Mouse (Mus musculus) limb, embryonic 15.5 days (tissue): ENCODE data around the gene Nr6a1. TPM values are rescaled to one million over a fixed set of nuclear protein-coding genes. Genes with fewer than 3 reads are reported as not detected.
A peak's percentile ranks its signal among the peaks of the same experiment; 100 is the strongest.

ENCODE experiments used
- ATAC-seq: fragments of 200-750 bp; cut with Nextera tagmentation; 2 replicates; pipeline ENCODE4 v1.8.0; 2017; ENCODE audit warnings: low read depth, moderate TSS enrichment; ENCODE audit not compliant: insufficient number of reproducible peaks, low FRiP score, low TSS enrichment
- H3K27ac ChIP-seq: fragments of 300-500 bp; sonication (generic); 2 replicates; pipeline ENCODE4 v1.5.1; 2015; ENCODE audit warnings: moderate library complexity, mild to moderate bottlenecking, inconsistent platforms
- H3K27me3 ChIP-seq: fragments of 300-500 bp; sonication (generic); 2 replicates; pipeline ENCODE4 v1.6.1; 2015; ENCODE audit warnings: inconsistent platforms
- H3K36me3 ChIP-seq: fragments of 300-500 bp; sonication (generic); 2 replicates; pipeline ENCODE4 v1.6.1; 2015; ENCODE audit warnings: inconsistent platforms
- H3K4me1 ChIP-seq: fragments of 300-500 bp; sonication (generic); 2 replicates; pipeline ENCODE4 v1.6.1; 2015; ENCODE audit warnings: inconsistent platforms
- H3K4me2 ChIP-seq: fragments of 300-500 bp; sonication (generic); 2 replicates; pipeline ENCODE4 v1.6.1; 2015; ENCODE audit warnings: mild to moderate bottlenecking, inconsistent platforms
- H3K4me3 ChIP-seq: fragments of 300-500 bp; sonication (generic); 2 replicates; pipeline ENCODE4 v1.5.1; 2015; ENCODE audit warnings: mild to moderate bottlenecking, inconsistent platforms
- H3K9ac ChIP-seq: fragments of 300-500 bp; sonication (generic); 2 replicates; pipeline ENCODE4 v1.6.1; 2015; ENCODE audit warnings: inconsistent platforms
- H3K9me3 ChIP-seq: fragments of 300-500 bp; sonication (generic); 2 replicates; pipeline ENCODE4 v1.6.1; 2016; ENCODE audit warnings: inconsistent platforms
- WGBS: fragments of 180-500 bp; shearing (Covaris S2); methylation state at CpG from one replicate; pipeline ENCODE4 v1.1.7; 2015; 5-methylcytosine and 5-hydroxymethylcytosine counted together
- polyA plus RNA-seq: library from polyadenylated mRNA; unstranded; fragments of >200 nt; fragmentation: Nextera tagmentation; extraction: Ambion mirVana; gene quantifications from 2 replicates; pipeline ENCODE4 v1.2.1, GENCODE M21; 2015

The Nr6a1 gene
- polyA plus RNA-seq, 1 experiment from 2014 or later = 1.1 TPM

DNA sequence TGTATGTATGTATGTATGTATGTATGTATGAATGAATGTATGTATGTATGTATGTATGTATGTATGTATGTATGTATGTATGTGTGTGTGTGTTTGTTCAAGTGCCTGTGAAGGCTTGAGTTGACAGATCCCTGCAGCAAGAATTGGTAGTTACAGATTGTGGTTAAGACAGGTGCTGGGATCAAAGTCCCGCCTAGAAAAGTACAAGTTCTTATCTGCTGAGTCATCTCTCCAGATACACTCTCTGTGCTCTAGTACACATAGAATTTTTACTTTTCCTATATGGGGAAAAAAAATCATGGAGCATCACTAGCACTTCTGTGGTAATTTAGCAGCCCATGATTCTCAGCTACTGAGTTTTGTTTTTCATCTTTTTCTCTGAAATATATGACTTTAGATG lies 75.7 kb downstream of the Nr6a1 start:
- peaks cover 15% of the 10 kb centered on the region for H3K36me3 ChIP-seq
- H3K27ac ChIP-seq = no peak overlapping the region
- no peaks in the 10 kb centered on the region for H3K9me3 ChIP-seq
- H3K27me3 ChIP-seq = no peaks in the 10 kb centered on the region
- no peak overlapping the region for H3K4me2 ChIP-seq
- no peak overlapping the region for H3K4me3 ChIP-seq
- no peak for ATAC-seq
- no peaks in the 10 kb centered on the region for H3K4me1 ChIP-seq
- no peak overlapping the region for H3K9ac ChIP-seq
- 65% methylated on average over 1 of the region's 1 CpGs for WGBS

DNA sequence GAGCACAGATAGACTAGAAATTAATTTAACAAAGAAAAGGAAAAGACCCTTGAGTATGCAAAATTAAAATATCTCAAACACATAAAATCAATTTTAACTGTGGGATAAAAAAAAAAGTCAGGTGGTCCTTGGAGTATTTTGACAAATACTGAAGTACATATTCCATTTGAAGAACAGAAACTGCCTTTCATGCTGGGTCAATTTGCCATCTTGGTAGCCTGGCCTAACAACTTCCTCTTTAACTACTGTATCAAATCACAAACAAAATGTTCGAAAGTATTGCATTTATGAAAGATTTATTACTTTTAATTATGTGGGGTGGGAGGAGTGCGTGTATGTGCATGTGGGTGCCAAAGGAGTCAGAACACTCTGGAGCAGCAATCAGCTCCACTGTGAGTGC lies 81.2 kb downstream of the Nr6a1 start:
- Histone ChIP-seq H3K9ac (no peak overlapping the region), H3K36me3 (peaks cover 5% of the 10 kb centered on the region; the same call in 1 of the 2 replicates), H3K27me3 (no peaks in the 10 kb centered on the region), H3K4me2 (no peak overlapping the region), H3K9me3 (no peaks in the 10 kb centered on the region), H3K4me3 (no peak overlapping the region), H3K4me1 (no peaks in the 10 kb centered on the region), H3K27ac (no peak overlapping the region)
- no peak for ATAC-seq
- 62% methylated on average over 2 of the region's 2 CpGs for WGBS

DNA sequence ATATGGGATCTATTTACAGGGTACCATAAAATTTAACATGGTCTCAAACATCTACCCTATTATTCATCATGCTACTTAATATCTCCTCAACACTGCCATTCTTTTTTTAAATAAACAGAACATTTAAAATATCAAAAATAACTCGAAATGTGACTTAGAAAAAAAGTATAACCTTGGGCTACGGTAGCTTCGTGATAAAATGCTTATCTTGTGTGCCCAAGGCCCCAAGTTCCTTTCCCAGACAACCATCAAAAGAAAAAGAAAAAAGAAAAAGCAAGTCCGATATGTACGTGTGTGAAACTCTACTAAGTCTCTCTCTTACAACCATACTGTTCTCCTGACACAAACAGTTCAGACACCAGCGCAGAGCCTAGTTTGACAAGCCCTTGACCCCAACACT lies 92.0 kb downstream of the Nr6a1 start:
- H3K4me3 ChIP-seq = no peak overlapping the region
- peaks cover 15% of the 10 kb centered on the region; the same call in 1 of the 2 replicates for H3K36me3 ChIP-seq
- no peaks in the 10 kb centered on the region for H3K9me3 ChIP-seq
- 89% methylated on average over 6 of the region's 6 CpGs for WGBS
- H3K4me2 ChIP-seq = no peak overlapping the region
- H3K27ac ChIP-seq = no peak overlapping the region
- no peaks in the 10 kb centered on the region for H3K27me3 ChIP-seq
- H3K9ac ChIP-seq = no peak overlapping the region
- ATAC-seq = no peak
- H3K4me1 ChIP-seq = no peaks in the 10 kb centered on the region

DNA sequence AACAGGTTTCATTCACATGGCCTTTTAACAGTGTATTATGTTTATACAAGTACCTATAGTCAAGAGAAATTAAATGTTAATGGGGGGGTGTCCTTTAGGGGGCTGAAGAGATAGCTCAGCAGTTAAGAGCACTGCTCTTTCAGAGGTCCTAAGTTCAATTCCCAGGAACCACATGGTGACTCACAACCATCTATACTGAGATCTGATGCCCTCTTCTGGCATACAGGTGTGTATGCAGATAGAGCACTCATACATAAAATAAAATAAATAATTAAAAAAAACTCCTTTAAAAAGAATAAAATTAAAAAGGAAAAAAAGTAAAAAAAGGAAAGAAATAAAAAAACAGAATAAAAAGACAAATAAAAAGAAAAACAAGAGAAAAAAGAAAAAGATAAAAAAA lies 95.5 kb downstream of the Nr6a1 start:
- ATAC-seq = no peak
- Histone ChIP-seq H3K27me3 (no peaks in the 10 kb centered on the region), H3K9me3 (no peaks in the 10 kb centered on the region), H3K36me3 (peaks cover 6% of the 10 kb centered on the region; the same call in 1 of the 2 replicates), H3K4me3 (no peak overlapping the region), H3K4me2 (no peak overlapping the region), H3K9ac (no peak overlapping the region), H3K27ac (no peak overlapping the region), H3K4me1 (no peaks in the 10 kb centered on the region)

DNA sequence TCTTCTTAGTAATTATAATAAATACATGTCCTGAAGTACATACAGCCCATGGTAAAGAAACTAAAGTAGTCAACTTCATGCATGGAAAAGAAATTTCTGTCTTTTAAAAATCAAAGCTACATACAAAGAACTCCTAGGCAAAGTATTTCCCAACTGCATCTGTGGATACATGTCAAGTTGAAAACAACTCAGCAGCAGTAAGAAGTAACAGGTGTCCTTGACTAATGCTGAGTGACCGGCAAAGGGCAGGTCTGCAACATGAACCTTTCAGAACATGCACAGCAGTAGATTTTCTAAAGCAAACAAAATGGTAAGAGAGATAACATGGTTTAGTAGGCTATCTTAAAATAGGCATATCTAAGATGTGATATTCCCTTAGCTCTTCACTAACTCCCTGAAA lies 98.0 kb downstream of the Nr6a1 start:
- H3K4me1 ChIP-seq = no peaks in the 10 kb centered on the region

DNA sequence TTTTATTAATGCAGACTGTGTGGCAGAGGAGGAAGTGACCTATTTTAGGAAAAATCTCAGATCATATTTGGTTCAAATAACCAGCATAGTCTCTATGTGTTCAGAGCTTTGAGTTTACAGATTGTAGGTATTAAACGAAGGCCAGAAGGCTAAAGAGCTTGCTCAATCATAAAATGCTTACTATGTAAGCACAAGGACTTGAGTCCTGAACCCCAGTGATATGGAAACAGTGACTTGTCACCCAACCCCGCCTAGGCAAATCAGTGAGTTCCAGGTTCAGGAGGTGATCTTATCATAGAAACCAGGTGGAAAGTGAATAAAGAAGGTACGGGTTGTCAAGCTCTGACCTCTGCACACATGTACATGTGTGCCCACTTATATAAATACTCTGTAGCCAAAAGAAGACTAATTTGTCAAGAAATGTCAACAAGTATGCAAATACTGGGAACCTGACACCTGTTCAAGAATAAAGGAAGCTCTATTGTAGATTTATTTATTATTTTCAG lies 99.6 kb downstream of the Nr6a1 start:
- H3K27me3 ChIP-seq = no peaks in the 10 kb centered on the region
- no peak for ATAC-seq
- H3K4me3 ChIP-seq = no peak overlapping the region
- H3K9ac ChIP-seq = no peak overlapping the region
- H3K36me3 ChIP-seq = peaks cover 6% of the 10 kb centered on the region; the same call in 1 of the 2 replicates
- H3K4me1 ChIP-seq = peaks cover 1% of the 10 kb centered on the region; the same call in 1 of the 2 replicates
- 74% methylated on average over 3 of the region's 3 CpGs for WGBS
- H3K4me2 ChIP-seq = no peak overlapping the region
- H3K9me3 ChIP-seq = no peaks in the 10 kb centered on the region
- no peak overlapping the region for H3K27ac ChIP-seq

More for the DNA sequence above, 98.0 kb downstream of the Nr6a1 start:
- WGBS = 73% methylated on average over 1 of the region's 1 CpGs
- no peak for ATAC-seq
- Histone ChIP-seq H3K27me3 (no peaks in the 10 kb centered on the region), H3K4me3 (no peak overlapping the region), H3K4me2 (no peak overlapping the region), H3K27ac (no peak overlapping the region), H3K36me3 (peaks cover 6% of the 10 kb centered on the region; the same call in 1 of the 2 replicates), H3K9ac (no peak overlapping the region), H3K9me3 (no peaks in the 10 kb centered on the region)

DNA sequence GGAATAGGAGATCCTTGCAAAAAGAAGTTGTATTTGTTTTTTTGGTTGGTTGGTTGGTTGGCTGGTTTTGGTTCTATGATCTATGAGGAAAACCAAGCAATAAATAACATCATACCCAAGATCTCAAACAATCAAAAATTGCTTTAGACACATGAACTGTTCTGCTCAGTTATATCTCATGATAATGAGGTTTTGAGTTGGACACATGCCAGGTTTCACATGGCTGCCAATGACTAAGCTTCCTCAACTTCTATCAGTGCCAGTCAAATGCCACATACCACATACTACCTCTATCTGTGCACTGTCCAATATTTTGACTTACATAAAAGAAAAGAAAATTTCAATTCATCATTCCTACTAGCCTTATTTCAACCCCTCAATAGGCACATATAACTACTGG lies 101.3 kb downstream of the Nr6a1 start:
- Histone ChIP-seq H3K4me1 (peaks cover 4% of the 10 kb centered on the region; the same call in 1 of the 2 replicates), H3K27me3 (no peaks in the 10 kb centered on the region), H3K9ac (no peak overlapping the region), H3K4me2 (no peak overlapping the region), H3K4me3 (no peak overlapping the region), H3K9me3 (no peaks in the 10 kb centered on the region), H3K27ac (no peak overlapping the region), H3K36me3 (peaks cover 3% of the 10 kb centered on the region; the same call in 1 of the 2 replicates)
- ATAC-seq = no peak

DNA sequence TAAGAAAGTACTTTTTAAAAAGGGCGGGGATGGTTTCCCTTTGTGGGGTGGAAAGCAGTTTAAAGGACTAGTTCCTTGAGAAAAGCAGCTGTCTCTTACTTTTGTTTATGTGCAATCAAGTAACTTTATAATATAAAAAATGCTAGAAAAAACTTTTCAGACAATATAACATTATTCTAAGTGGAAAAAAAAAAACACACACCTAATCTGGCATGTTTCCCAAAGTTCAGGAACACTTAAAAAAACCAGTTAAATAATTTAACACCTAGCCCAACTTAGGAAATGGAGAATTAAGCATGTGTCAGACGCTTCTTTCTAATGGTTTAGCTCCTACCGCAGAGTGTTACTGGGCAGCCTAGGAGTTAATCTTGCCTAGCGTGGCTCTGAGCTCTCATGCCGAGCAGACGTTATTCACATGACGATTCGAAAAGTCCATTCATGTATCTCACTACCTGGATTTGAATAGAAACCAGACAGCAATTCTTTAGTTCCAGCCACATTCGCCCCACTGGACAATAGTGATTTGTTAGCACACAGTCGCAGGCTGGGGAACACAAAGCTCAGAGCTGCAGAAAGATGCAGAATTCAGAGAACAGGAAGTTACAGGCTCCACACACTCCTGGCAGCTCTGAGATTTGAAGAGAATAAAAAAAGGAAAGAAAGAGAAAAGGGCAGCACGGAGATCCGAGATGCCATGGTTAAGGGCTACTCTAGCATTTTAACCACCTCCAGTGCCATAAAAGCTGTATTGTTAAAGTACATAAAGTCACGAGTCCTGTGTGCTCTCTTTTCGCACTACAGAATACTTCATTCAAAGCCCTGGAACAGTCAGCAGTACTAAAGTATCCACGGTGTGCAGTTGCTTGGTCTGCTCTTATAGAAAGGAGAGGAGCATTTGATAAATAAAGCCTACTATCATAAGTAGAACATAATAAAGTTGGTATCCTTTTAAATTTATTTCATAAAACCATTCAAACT lies 102.4 kb downstream of the Nr6a1 start:
- WGBS = 2% methylated on average over 15 of the region's 15 CpGs
- H3K36me3 ChIP-seq = no peaks in the 10 kb centered on the region
- peaks cover 4% of the 10 kb centered on the region; the same call in 1 of the 2 replicates for H3K4me1 ChIP-seq
- ATAC-seq = no peak
- peak overlapping the region; percentile 33 for H3K9ac ChIP-seq
- peak overlapping the region; percentile 85 for H3K27ac ChIP-seq
- no peaks in the 10 kb centered on the region for H3K9me3 ChIP-seq
- peak overlapping the region; percentile 47 for H3K4me2 ChIP-seq
- H3K27me3 ChIP-seq = no peaks in the 10 kb centered on the region
- H3K4me3 ChIP-seq = peak overlapping the region; percentile 47

DNA sequence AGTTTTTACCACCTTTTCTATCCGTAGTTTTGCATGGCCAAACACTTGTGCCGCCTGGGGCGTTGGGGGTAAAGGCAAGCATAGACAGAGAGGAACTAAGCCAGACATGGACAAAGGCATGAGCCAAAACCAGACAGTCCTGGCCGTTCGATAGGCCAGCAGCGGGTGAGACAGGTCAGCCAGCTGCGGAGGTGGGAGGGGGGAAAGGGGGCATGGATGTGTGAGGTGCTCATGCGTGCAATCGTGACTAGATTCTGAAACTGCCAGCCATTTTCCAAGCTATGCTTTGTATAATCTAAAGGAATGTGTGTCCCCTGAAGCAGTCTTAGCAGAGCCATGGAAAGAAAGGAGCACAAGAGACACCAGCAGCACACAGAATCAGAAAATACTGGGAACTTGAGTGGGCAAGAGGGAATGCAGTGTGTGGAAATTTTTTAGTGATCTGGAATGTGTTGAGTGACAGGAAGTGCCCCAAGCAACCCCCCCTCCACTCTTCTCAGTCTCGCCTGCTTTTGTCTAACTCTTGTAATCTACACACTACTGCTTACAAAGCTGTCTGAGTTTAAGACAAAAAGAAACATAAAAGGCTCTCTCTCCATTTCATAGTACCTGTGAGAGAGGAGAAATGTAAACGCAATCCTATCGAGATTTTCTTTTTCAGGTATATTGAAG lies 103.4 kb downstream of the Nr6a1 start:
- peak overlapping the region; percentile 97 for H3K27ac ChIP-seq
- H3K4me3 ChIP-seq = peak overlapping the region; percentile 60
- peaks cover 4% of the 10 kb centered on the region; the same call in 1 of the 2 replicates for H3K4me1 ChIP-seq
- H3K9me3 ChIP-seq = no peaks in the 10 kb centered on the region
- H3K9ac ChIP-seq = peak overlapping the region; percentile 47
- H3K36me3 ChIP-seq = no peaks in the 10 kb centered on the region
- peak overlapping the region; percentile 59 for H3K4me2 ChIP-seq
- WGBS = under 1% methylated on average over 12 of the region's 12 CpGs
- ATAC-seq = peak; percentile 75
- no peaks in the 10 kb centered on the region for H3K27me3 ChIP-seq

DNA sequence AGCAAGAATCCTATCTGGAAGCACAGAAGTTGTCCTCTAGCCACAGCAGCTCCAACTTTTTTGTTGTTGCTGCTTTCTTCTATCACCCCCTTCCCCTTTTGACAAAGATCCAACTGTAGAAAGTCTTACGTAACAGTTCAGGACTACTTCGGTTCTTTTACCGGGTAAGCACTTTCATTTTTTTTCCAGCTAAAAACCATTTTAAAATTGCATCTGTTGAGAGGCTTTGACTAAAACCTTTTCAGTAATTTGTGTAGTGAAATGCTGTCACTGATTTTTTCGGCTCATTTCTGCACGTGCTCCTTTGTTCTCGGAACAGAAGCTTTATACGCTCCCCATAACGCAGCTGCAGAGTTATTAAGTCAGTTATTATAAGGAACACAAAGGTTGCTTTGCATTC lies 104.1 kb downstream of the Nr6a1 start:
- peak overlapping the region; percentile 47; the same call in 1 of the 2 replicates for H3K9ac ChIP-seq
- WGBS = 3% methylated on average over 8 of the region's 8 CpGs
- peak overlapping the region; percentile 59 for H3K4me2 ChIP-seq
- peak; percentile 22; the same call in 1 of the 2 replicates for ATAC-seq
- peak overlapping the region; percentile 60 for H3K4me3 ChIP-seq
- H3K36me3 ChIP-seq = no peaks in the 10 kb centered on the region
- no peaks in the 10 kb centered on the region for H3K27me3 ChIP-seq
- H3K9me3 ChIP-seq = no peaks in the 10 kb centered on the region
- H3K4me1 ChIP-seq = peaks cover 4% of the 10 kb centered on the region; the same call in 1 of the 2 replicates
- H3K27ac ChIP-seq = peak overlapping the region; percentile 97

DNA sequence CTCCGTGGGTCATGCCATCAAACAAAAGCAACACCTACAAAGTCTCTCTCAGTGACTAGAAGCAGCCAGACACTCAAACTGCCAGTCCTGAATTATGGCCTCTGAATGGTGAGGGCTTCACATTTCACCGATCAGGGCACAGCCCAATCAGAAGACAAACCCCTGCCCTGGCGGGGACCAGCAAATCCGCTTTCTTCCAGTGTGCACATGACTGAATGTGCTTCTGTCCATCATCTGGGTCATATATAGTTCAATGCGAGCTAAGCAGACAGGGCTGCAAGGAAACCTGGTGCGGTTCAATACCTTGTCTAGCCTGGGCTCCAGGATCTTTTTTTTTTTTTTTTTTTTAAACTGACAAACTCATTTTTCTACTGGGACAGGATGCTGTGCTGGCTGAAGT lies 104.5 kb downstream of the Nr6a1 start:
- 4% methylated on average over 6 of the region's 6 CpGs for WGBS
- Histone ChIP-seq H3K4me3 (peak overlapping the region; percentile 60), H3K4me1 (peaks cover 4% of the 10 kb centered on the region; the same call in 1 of the 2 replicates), H3K9me3 (no peaks in the 10 kb centered on the region), H3K9ac (peak overlapping the region; percentile 47; the same call in 1 of the 2 replicates), H3K36me3 (no peaks in the 10 kb centered on the region), H3K27ac (peak overlapping the region; percentile 97), H3K4me2 (peak overlapping the region; percentile 59), H3K27me3 (no peaks in the 10 kb centered on the region)
- ATAC-seq = peak; percentile 95
